Mouse (Mus musculus): ENCODE results near the gene Gucd1. TPM values are rescaled to one million over a fixed set of nuclear protein-coding genes. Genes with fewer than 3 reads are reported as not detected.

Gucd1 gene
- total RNA-seq, 2 experiments from 2014 or later, result 43.8 to 45.5 TPM

- DNase-seq, result no peak
- intact Hi-C loops (cut with DNase I), result no loop called here
These were observed 180.5 kb downstream of the Gucd1 start for GRCm38 (mm10) chr10:75337231-75337630.

GRCm38 (mm10) chr10:75335075-75335474 lies 182.7 kb downstream of the Gucd1 start:
- peak in 1 of 2 experiments; percentile 60 for DNase-seq
- intact Hi-C loops (cut with DNase I), result no loop called here

DNA sequence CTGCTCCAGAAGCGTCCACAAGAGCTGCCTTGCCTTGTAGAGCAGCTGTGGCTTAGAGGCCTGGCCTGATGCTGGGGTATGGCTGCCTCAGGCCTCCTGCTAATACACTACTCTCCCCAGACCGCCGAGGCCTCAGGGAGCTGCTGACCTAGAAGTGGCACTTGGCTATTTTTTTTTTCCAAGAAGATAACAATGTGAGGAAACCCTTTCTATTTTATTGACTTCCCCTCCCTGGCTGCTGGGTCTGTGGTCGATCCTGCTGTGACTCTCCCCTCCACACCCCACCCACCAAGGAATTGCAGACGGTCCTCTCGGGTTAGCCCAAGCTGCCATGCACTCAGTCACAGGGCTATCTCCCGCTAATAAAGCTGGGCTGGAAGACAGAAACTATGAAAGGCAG lies 183.6 kb downstream of the Gucd1 start:
- no peak for DNase-seq
- intact Hi-C loops (cut with DNase I), result no loop called here

DNA sequence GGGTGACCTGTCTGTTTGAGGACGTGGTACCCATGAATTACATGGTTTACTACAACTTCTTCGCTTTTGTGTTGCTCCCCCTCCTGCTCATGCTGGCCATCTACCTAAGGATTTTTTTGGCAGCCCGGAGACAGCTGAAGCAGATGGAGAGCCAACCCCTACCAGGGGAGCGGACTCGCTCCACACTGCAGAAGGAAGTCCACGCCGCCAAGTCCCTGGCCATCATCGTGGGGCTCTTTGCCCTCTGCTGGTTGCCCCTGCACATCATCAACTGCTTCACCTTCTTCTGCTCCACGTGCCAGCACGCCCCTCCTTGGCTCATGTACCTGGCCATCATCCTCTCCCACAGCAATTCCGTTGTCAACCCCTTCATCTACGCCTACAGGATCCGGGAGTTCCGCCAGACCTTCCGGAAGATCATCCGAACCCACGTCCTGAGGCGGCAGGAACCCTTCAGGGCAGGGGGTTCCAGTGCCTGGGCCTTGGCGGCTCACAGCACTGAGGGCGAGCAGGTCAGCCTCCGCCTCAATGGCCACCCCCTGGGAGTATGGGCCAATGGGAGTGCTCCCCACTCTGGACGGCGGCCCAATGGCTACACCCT lies 184.5 kb downstream of the Gucd1 start:
- no peak for DNase-seq
- intact Hi-C loops (cut with DNase I), result no loop called here

DNA sequence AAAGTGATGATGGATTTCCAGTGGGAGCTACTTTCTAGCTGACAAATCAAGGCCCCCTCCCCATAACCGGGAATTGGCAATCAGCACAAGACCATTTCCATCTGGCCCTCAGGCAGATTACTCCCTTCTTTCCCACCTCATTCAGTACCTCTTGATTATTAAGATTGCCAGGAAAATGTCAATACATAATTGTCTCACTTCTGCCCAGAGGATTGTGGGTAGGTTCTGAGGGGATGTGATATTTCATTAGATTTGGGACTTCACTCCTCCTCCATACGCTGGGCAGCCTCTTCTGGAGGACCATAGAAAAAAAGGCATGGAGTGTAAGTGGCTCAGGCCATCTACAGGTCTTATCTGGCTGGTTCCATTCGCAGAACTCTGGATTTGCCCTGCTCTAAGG lies 185.5 kb downstream of the Gucd1 start:
- no peak for DNase-seq

DNA sequence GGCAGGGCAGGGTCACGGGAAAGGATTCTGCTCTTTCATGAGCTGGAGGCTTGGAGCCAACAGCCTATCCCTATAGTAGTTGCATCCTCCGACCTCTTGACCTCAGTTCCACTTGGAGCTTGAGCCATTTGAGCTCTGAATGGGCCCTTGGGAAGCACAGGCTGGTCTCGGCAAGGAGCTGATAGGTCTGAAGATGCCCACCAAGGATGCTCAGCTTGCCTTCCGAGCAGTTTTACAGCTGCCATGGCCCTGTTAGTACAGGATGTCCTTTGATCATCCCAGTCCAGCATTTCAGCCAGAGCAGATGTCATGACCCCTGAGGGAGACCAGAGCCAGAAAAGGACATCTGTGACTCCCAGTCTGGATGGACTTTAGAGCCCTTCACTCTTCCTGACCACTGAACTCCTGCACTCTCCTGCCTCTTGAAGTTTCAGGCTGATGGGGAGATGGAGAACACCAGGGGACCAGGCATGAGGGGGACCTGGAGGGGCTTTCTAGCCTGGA lies 189.5 kb downstream of the Gucd1 start:
- intact Hi-C loops (cut with DNase I), result no loop called here
- no peak for DNase-seq

More for the DNA sequence above, 185.5 kb downstream of the Gucd1 start:
- intact Hi-C loops (cut with DNase I), result no loop called here

- DNase-seq, result no peak
- intact Hi-C loops (cut with DNase I), result no loop called here
These were observed 190.7 kb downstream of the Gucd1 start for GRCm38 (mm10) chr10:75327081-75327480.

- intact Hi-C loops (cut with DNase I), result no loop called here
- DNase-seq, result peak in 1 of 2 experiments; percentile 72
These were observed 191.2 kb downstream of the Gucd1 start for GRCm38 (mm10) chr10:75326553-75326952.

- intact Hi-C loops (cut with DNase I), result no loop called here
These were observed 192.0 kb downstream of the Gucd1 start for GRCm38 (mm10) chr10:75325821-75326220.

DNA sequence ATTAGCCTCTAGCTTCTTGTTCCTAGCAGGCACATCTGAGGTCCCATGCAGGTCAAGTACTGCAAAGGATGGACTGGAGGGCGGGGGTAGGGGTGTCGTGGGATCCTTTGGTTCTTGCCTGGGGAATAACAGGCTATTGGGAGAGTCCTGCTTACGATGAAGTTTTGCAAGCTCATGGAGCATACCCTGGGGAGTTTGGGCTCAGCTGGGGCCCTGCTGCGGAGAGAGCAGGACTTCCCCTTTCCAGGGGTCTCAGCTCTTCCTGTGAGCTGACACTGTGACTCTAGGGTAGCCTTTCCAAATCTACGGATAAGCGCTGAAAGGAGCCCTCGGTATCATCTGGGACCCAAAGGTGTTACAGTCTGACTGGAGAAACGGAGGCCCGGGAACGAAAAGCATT lies 193.4 kb downstream of the Gucd1 start:
- no peak for DNase-seq
- intact Hi-C loops (cut with DNase I), result no loop called here

More at GRCm38 (mm10) chr10:75325821-75326220, 192.0 kb downstream of the Gucd1 start:
- no peak for DNase-seq

DNA sequence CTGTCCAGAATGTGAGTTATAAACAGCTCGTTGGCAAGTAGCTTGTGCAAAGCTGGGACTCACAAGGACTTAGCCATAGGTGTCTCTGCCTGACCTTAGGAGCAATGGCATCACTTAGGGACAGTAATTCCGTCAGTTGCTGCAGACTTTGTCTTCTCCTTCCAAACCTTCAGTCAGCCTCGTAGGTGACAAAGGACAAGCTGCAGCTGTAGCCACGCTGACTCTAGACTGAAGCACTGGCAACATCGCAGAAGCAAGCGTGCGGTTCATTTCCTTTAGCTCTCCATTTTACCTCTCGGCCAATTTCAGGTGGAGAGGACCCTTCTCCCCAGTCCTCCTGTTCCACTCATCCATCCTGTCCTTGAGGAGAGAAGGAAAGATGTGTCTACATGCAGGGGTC lies 193.8 kb downstream of the Gucd1 start:
- DNase-seq, result no peak
- intact Hi-C loops (cut with DNase I), result no loop called here

DNA sequence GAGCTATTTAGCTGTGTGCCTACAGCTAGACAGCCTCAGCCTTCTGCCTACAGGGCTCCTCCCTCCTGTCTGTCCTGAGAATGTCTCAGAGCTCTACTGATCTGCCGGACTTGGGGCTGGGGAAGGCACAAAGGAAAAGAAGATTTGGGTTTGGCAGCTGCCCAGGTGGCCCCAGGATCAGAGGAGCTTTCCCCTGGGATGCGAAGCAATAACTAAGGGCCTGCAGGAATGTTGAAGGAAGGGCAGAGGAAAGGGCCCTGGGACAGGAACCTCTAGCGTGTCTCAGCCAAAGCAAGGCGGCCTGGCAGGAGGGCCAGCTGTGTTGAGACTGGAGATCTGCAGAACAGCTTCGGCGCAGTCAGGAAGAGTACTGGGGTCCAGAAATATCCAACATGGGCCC lies 194.8 kb downstream of the Gucd1 start:
- intact Hi-C loops (cut with DNase I), result no loop called here

GRCm38 (mm10) chr10:75320321-75320720 lies 197.5 kb downstream of the Gucd1 start:
- no peak for DNase-seq
- intact Hi-C loops (cut with DNase I), result no loop called here

More for the DNA sequence above, 194.8 kb downstream of the Gucd1 start:
- DNase-seq, result peak in 1 of 2 experiments; percentile 42

GRCm38 (mm10) chr10:75318206-75318605 lies 199.6 kb downstream of the Gucd1 start:
- intact Hi-C loops (cut with DNase I), result loop anchor here (5.0 kb wide), 2 partner anchors 41 to 61 kb away; no protein-coding TSS in a partner anchor
- DNase-seq, result no peak

DNA sequence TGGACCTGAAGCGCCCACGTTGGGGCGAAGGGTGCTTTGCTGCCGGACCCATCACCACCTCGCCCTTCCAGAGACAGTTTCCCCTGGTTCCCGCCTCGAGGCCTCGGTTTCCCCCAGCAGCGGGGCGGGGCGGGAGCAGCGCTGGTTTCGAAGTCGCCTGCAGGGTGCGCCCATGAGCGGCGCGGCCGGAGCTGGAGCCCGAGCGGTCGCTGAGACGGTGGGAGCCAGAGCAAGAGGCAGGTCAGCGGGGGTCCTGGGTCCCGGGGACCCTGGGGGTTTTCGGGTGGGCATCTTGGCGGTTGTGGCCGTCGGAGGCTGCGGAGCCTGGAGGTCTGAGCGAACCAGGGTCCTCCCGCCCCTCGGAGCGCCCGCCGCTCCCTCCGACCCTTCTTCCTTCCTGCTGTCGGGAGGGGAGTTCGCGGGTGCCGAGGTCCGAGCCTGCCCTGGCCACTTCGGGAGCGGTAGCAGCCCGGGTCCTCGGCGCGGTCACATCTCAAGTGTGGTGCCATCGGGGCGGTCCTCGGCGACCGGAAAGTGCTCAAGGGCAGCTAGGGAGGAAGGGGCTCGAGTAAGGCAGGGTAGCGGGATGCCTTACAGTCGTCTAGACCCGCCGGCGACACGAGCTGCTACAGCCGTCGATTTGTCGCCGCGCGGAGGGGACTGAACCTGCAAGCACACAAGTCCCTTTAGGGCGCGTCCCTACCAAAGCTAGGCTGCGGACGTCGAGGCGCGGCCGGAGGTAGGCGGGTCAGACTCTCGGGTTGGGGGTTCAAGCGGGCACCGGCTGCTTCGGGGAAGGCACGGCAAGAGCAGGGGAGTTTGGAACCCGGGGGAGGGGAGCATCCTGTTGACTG lies 200.6 kb downstream of the Gucd1 start:
- intact Hi-C loops (cut with DNase I), result loop anchor here (1.0 to 5.0 kb wide), 5 partner anchors 40 to 170 kb away; no protein-coding TSS in a partner anchor
- DNase-seq, result peak; percentile 88 to 91

- intact Hi-C loops (cut with DNase I), result loop anchor here (2.0 to 5.0 kb wide), 3 partner anchors 39 to 170 kb away; no protein-coding TSS in a partner anchor
These were observed 201.1 kb downstream of the Gucd1 start, which contains the start of gene Adora2a for GRCm38 (mm10) chr10:75316872-75316907. TSS of gene Adora2a (plus strand) at chr10:75316877.

DNA sequence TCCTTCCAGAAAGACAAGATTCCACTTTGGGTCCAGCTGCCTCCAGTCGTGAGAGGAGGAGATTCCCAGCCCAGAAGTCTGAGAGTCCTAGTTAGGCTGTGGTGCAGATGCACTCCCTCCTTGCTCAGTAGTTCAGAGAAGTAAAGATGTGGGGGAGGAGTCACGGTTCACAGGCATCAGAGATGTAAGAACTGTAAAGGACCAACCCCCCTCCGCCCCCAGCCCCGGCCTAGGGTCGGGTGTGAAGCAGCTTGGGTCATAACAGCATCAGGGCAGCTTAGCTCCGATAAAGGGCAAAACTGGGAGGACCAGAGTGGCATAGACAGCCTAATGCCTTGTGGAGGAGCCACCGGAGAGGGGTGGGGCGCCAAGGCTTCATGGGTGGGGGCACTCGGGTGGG lies 201.3 kb downstream of the Gucd1 start:
- intact Hi-C loops (cut with DNase I), result loop anchor here (2.0 to 5.0 kb wide), 3 partner anchors 39 to 170 kb away; no protein-coding TSS in a partner anchor
- DNase-seq, result no peak

More at GRCm38 (mm10) chr10:75316872-75316907, 201.1 kb downstream of the Gucd1 start, which contains the start of gene Adora2a:
- DNase-seq, result no peak

- DNase-seq, result no peak
- intact Hi-C loops (cut with DNase I), result loop anchor here (2.0 to 5.0 kb wide), 3 partner anchors 38 to 171 kb away; no protein-coding TSS in a partner anchor
These were observed 202.0 kb downstream of the Gucd1 start for GRCm38 (mm10) chr10:75315756-75316155.

- DNase-seq, result peak; percentile 65
- intact Hi-C loops (cut with DNase I), result no loop called here
These were observed 203.4 kb downstream of the Gucd1 start for GRCm38 (mm10) chr10:75314190-75314980.

DNA sequence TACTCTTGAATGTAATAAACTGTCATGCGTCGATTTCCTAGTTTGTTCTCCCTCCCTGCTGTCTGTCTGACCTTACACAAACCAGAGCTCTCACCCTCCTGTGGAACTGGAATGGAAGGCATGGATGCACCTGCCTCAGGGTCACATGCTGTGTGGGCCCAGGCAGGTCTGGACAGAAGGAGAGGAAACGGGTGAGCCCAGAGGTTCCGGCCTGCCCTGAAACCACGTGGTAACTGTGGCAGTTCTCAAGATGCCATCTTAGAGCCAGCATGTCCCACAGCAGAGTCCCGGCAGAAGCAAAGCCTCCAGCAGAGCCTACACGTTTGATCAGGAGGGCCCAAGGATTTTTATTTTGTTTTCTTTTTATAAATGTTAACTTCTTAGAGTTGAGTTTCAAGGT lies 205.4 kb downstream of the Gucd1 start:
- no peak for DNase-seq
- intact Hi-C loops (cut with DNase I), result no loop called here

DNA sequence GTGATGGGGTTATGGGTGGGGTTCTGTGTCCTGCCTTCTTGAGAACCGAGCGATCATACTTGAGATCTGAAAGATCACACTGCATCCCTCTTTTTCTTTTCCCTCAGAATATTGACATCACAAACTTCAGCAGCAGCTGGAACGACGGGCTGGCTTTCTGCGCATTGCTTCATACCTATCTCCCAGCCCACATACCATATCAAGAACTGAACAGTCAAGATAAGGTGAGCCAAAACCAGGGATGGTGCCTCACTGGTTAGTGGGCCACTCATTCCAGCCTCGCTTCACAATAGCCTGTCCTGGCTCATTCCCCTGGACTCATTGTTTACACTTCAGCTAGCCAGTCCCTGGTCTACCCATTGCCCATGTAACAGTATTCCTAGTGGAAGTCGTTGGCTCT lies 210.6 kb downstream of the Gucd1 start:
- intact Hi-C loops (cut with DNase I), result no loop called here
- no peak for DNase-seq

All from heart, postnatal 14 days (tissue).